Mouse (Mus musculus) yolk sac, embryonic 10.5 days (tissue): Measurements from ENCODE around the gene Psmg3.

ENCODE experiments used
- DNase-seq: peaks from one replicate; pipeline ENCODE4 v3.0.0-alpha.2; 2017; ENCODE audit warnings: low spot score

Gene Psmg3

DNA sequence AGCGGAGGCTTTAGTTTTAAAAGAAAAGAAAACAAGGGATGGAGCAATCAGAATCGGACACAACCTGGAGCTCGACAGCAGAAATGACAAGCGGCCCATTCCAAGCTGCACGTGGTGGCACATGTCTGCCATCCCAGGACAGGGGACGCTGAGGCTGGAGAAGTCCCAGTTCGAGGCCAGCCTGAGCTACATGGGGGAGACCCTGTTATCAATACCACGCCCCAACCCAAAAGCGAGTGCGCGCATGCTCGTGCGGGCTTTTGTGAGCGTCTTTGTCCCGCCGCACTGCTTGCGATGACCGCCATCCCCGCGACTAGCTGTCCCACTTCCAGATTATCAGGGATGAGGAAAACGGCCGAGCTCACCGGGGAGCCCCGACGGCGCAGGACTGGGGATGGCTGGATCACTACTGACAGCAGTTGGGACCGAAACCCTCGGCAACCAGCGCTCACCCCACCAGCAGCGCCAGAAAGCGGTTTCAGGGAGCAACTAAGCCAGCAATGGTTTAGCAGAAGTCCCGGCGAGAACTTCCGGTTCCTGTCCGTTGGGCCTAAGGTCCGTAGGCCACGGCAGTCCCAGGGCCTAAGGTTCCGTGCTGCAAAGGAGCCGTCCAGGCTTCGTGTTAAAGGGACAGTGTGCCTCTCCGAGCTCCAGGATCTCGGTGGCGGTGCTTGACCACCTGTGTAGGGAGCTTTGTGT, at the start of gene Psmg3, which contains the start of gene Gm26938:
Psmg3 (minus strand) TSS at position 529 of the 699 bp plus-strand sequence.
Gm26938 (minus strand) TSS at position 51 of the 699 bp plus-strand sequence.
- peak; percentile 89 for DNase-seq

DNA sequence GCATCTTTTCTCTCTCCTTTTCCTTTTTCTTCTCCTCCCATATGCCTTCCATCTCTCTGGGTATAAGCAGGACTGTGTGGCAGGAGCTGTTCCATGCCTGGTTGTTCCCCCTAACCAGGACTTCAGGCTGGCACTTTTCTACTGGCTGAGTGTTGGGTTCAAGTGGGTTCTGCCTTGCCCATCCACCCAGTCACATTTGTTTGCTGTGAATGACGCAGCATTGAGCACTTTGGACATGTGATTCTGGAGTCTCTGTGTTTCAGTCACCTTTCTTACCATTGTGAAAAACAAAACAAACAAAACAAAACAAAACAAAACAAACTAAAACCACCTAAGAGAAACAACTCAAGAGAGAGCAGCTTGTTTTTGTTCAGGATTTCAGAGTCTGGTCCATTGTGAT, 44.8 kb upstream of the Psmg3 start:
- DNase-seq: no peak

GRCm38 (mm10) chr5:139870886-139871285, 44.2 kb upstream of the Psmg3 start:
- DNase-seq: no peak

DNA sequence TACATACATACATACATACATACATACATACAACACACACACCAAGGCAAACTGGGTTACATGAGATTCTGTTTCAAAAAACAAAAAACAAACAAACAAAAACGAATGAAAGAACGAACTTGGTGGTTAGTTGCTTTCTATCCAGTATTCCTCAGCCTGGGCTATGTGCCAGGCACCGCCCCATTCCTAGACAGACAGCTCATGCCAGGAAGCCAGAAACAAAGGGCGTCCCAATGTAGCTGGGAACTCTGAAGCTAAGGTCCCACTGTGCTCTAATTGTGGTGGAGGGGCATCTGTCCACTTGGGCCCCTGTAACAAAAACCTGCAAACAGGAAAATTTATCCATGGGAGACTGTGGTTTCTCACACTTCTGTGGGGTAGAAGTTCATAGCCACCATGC, 36.1 kb upstream of the Psmg3 start:
- DNase-seq: no peak

- DNase-seq: no peak
These were observed 33.8 kb upstream of the Psmg3 start for GRCm38 (mm10) chr5:139860328-139861104.

- DNase-seq: no peak
These were observed 23.1 kb upstream of the Psmg3 start for GRCm38 (mm10) chr5:139849626-139850320.

- DNase-seq: no peak
These were observed 12.5 kb upstream of the Psmg3 start for GRCm38 (mm10) chr5:139839142-139839541.

DNA sequence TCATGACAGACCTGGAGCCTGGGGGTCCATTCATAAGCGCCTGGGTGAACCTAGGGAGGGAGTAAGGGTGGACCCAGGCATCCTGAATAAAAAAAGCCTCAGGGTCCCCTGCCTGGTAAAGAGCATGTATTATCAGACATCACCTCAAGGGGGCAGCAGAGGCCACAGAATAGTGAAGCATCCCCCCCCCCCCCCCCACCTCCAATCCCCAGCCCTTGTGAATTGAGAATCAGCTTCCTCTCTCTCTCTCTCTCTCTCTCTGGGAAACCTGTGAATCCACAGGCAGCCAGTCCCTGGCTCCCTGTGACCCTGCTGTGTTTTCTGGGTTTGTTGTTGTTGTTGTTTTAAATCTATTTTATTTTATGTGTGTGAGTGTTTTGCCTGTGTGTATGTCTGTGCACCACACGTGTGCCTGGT, 11.8 kb upstream of the Psmg3 start:
- DNase-seq: peak; percentile 47

DNA sequence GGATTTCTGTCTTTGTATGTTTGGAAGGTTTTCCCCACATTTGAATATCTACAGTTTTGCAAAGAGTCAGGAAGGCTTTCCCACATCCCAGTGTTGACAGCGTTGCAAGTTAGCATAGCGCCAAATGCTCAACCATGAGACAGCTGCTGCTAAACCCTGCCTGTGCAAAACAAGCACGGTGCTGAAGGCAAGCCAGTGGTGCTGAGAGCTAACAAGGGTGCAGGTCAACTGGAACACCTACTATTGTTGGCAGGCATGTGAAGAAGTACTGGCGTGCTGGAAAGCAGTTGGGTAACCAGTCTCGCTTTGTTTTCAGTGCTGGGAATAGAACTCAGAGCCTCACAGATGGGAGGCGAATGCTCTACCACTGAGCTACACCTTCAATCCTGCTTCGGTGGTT, 9.0 kb upstream of the Psmg3 start:
- no peak for DNase-seq

- no peak for DNase-seq
These were observed 5.4 kb upstream of the Psmg3 start for GRCm38 (mm10) chr5:139832125-139832524.

DNA sequence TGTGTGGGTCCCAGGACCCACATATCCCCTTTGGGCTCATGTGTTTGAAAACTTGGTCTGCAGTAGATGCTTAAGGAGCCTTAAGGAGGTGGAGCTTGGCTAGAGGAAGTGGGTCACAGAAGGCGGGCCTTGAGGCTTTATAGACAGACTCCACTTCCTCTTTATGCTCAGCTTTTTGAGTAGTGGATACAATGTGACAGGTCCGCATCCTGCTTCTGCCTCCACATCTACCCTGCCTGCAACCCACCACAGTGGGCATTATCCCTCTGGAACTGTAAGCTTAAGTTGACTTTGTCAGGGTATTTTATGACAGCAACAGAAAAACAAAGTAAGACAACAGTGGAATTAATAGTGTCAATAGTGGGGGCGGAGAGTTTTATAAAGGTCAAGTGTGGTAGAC, 4.0 kb upstream of the Psmg3 start:
- no peak for DNase-seq

DNA sequence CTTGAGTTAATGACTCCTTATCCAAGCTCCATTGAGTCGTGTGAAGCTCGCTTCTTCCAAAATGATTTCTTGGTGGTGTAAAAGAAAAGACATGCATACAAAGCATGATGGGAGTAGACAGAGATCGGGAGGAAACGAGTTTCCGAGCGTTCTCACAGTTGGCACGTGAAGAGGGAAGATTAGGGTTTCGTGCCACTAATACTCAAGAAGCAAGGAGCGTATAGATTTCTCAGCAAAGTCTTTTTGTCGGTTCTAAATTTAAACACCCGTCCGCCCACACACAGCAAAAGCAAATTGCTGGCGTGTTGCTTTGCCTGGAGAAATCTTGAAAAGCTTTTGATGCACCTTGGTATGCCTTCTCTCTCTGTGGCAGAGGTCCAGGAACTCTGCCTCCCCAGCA, 2.7 kb upstream of the Psmg3 start:
- no peak for DNase-seq

- no peak for DNase-seq
These were observed 908 bp upstream of the Psmg3 start for GRCm38 (mm10) chr5:139827593-139827992.

DNA sequence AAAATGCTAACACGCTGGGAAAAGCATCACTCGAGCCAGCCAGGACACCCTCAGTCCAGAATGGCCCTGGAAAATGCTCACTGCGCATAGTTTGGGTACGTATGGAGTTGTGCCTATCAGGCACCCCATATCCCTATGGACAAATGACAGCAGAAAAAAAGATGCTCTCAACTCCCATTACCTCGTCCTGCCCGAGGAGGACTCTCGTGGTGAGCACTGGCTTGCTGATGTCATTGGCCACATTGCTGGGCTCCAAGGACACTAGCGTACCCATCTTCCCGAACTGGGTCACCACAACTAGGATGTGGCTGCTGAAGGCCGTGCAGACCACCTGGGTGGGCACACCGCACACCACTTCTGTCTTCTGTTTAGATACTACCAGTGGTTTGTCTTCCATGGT, 738 bp downstream of the Psmg3 start:
- no peak for DNase-seq

DNA sequence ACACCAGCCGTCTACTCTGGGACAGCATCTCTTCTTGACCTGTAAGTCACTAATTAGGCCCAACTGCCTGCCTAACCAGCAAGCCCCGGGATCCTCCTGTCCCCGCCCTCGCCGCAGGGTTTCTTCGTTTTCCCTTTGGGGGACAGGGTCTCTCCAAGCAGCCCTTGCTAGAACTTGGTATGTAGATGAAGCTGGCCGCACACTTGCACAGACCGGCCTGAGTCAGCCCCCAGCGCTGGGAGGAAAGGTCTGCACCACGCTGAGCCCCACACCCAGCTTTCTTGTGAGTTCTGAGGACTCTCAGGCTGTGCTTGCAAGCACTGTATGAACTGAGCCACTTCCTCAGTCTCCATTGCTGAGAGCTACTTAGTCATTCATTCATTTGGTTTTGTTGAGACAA, 2.2 kb downstream of the Psmg3 start:
- no peak for DNase-seq

DNA sequence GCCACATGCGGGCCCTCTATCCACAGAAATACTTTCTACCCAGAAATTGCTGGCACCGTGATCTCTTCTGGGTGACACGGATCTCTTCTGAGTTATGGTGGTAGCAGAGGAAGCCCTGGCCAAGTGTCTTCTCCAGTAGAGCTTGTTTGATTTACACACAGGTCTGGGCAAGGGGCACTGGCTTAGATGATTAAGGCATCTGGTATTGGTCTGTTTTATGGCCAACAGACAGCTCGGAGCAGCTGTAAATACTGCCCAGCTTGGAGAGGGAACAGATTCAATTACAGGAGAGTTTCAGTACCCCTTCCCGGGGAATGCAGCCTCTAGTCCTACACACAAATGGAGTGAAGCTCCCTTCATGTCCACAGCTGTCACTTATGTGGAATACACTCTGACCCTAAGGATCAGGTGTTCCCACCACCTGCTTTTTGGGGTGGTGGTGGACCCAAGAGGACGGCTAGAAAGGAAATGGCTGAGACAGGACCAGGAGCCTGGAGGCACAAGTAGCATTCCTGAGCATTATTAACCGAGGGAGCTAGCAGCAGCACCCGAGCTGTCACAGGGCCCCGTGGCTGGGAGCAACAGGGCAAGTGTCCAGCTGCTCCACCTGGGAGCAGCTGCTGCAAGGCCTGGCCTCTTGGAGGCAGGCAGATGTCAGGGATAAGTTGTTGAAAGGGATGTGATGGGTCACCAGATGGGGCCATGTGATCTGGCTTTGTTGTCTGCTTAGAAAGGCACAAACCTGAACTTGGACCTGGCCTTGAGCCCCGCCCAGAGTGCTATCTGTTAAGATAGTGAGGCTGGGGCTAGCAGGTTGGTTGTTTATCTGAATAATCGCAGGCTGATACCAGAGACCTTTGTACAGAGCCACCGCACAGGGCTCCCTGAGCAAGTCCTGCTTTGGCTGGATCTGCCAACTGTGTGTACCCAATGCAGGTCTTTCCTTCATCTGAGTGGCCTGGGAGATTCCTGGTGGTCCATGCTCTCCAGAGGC, 4.9 kb downstream of the Psmg3 start:
- DNase-seq: no peak

- no peak for DNase-seq
These were observed 7.0 kb downstream of the Psmg3 start, which contains the start of gene Tmem184a for GRCm38 (mm10) chr5:139819538-139820181. Gene Tmem184a, minus strand, starts transcription at chr5:139819917.

- DNase-seq: no peak
These were observed 7.9 kb downstream of the Psmg3 start for GRCm38 (mm10) chr5:139818801-139819200.

- DNase-seq: no peak
These were observed 8.6 kb downstream of the Psmg3 start for GRCm38 (mm10) chr5:139818056-139818455.

GRCm38 (mm10) chr5:139817292-139817691, 9.4 kb downstream of the Psmg3 start:
- DNase-seq: no peak

GRCm38 (mm10) chr5:139816445-139816844, 10.2 kb downstream of the Psmg3 start:
- no peak for DNase-seq
